Mouse (Mus musculus): ENCODE measurements at regions not wholly inside any gene's neighbourhood (a gene's known extent, or its start where the extent isn't known, plus 50 kb on each side); places are given as distances from the start of the nearest gene placed in this dataset.

GRCm38 (mm10) chr8:126646604-126647311 lies 53.0 kb upstream of the Irf2bp2 start:
- Histone ChIP-seq H3K27me3 (no peaks in the 10 kb centered on the region), H3K36me3 (no peaks in the 10 kb centered on the region), H3K4me1 (replicated peaks) (no peaks in the 10 kb centered on the region), H3K27ac (no peak overlapping the region), H3K4me3 (replicated peaks) (no peak overlapping the region), H3K4me2 (replicated peaks) (no peak overlapping the region), H3K9me3 (no peaks in the 10 kb centered on the region), H3K9ac (replicated peaks) (no peak overlapping the region)
- no peak for ATAC-seq
- 77% methylated on average over 8 of the region's 8 CpGs for WGBS

- ATAC-seq, result no peak
- no peaks in the 10 kb centered on the region for H3K27me3 ChIP-seq
- no peak overlapping the region for H3K4me3 ChIP-seq (replicated peaks)
- H3K36me3 ChIP-seq, result no peaks in the 10 kb centered on the region
- H3K4me2 ChIP-seq (replicated peaks), result no peak overlapping the region
- H3K9me3 ChIP-seq, result no peaks in the 10 kb centered on the region
- no peak overlapping the region for H3K27ac ChIP-seq
- 69% methylated on average over 5 of the region's 5 CpGs for WGBS
- no peaks in the 10 kb centered on the region for H3K4me1 ChIP-seq (replicated peaks)
- H3K9ac ChIP-seq (replicated peaks), result no peak overlapping the region
Observed at GRCm38 (mm10) chr8:126644179-126644578, 50.4 kb upstream of the Irf2bp2 start.

Data from midbrain, embryonic 13.5 days (tissue).